Mouse (Mus musculus) thymus, postnatal 0 days (tissue): ENCODE results near the gene Sf3a2. TPM values are rescaled to one million over a fixed set of nuclear protein-coding genes. Genes with fewer than 3 reads are reported as not detected.
"Not testable (repeated sequence)": the region's sequence is repeated elsewhere in the genome, so short reads cannot be mapped to it uniquely, and the experiment has no call there.

ENCODE experiments used
- DNase-seq: peaks from one replicate; pipeline ENCODE4 v3.0.0-alpha.2; 2015; ENCODE audit warnings: low spot score
- polyA plus RNA-seq: library from polyadenylated mRNA; unstranded; fragments of >200 nt; fragmentation: Nextera tagmentation; extraction: Ambion mirVana; gene quantifications from 2 replicates; pipeline ENCODE4 v1.2.1, GENCODE M21; 2015

Sf3a2 gene
- polyA plus RNA-seq, 1 experiment from 2014 or later: 62.7 TPM

- no peak for DNase-seq
These were observed 5.0 kb downstream of the Sf3a2 start for GRCm38 (mm10) chr10:80802996-80803395.

- DNase-seq: no peak
These were observed 6.3 kb downstream of the Sf3a2 start for GRCm38 (mm10) chr10:80804340-80804739.

DNA sequence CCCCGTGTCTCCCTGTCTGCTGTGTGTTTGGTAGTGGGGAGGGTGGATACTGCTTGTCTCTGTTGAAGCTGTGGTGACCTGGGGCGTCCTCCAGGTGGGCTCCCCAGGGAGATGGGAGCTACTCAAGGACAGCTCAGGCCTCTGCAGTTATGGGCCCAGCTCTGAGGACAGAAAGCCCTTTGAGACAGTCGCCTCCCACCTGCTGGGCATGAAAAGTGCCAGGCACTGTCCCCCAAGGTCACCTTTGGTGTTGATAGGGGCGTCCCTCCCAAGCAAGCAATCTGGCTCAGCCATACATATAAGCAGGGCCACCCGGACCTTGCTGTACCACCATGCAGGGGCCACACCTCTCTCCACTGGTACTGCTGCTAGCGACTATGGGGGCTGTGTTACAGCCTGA is 6.9 kb downstream of the Sf3a2 start, which contains the start of gene Amh:
Gene Amh, plus strand, starts transcription at position 328 of the 400 bp plus-strand sequence.
- no peak for DNase-seq

GRCm38 (mm10) chr10:80805322-80805721 is 7.3 kb downstream of the Sf3a2 start:
- no peak for DNase-seq

- DNase-seq: peak; percentile 61
These were observed 7.9 kb downstream of the Sf3a2 start for GRCm38 (mm10) chr10:80805925-80806324.

GRCm38 (mm10) chr10:80806341-80807056 is 8.5 kb downstream of the Sf3a2 start:
- no peak for DNase-seq

GRCm38 (mm10) chr10:80807057-80807627 is 9.1 kb downstream of the Sf3a2 start:
- DNase-seq: peak; percentile 36

GRCm38 (mm10) chr10:80808099-80808984 is 10.3 kb downstream of the Sf3a2 start:
- DNase-seq: no peak

DNA sequence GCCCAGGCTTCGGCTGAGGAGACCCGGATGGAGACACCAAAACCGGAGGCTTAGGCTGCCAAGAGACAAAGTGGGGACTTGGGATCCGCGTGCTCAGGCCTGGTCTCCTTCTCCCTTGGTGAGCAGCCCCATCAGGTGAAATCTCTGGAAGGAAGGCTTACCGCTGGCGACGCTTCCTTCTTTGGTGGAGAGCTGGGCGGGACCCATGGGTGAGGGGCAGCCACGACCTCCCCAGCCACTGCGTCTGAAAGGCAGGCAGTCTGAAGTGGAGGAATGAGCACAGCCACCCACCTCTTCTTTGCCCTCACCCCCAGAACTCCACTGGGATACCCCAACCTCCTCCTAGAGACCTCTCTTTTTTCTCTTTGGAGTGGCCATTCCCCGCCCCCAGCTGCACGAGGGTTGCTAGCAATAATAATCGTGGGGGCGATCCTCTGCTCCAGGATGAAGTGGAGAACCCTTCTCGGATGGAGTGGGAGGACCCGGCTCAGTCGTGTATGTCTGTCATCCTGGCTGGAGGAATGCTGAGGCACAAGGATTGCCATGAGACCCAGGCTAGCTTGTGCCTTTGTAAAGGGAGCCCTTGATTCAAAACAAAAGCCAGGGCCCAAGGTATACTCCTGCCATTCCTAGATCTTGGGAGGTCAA is 11.1 kb downstream of the Sf3a2 start:
- no peak for DNase-seq

- no peak for DNase-seq
These were observed 12.1 kb downstream of the Sf3a2 start for GRCm38 (mm10) chr10:80810084-80810483.

- no peak for DNase-seq
These were observed 14.5 kb downstream of the Sf3a2 start for GRCm38 (mm10) chr10:80812391-80813041.

GRCm38 (mm10) chr10:80813366-80813765 is 15.4 kb downstream of the Sf3a2 start, which contains the start of gene Jsrp1:
Jsrp1 (minus strand) TSS chr10:80813498.
- no peak for DNase-seq

- no peak for DNase-seq
These were observed 16.8 kb downstream of the Sf3a2 start for GRCm38 (mm10) chr10:80814800-80815199.

- DNase-seq: not testable (repeated sequence)
These were observed 18.3 kb downstream of the Sf3a2 start for GRCm38 (mm10) chr10:80816303-80816702.

- no peak for DNase-seq
These were observed 19.2 kb downstream of the Sf3a2 start for GRCm38 (mm10) chr10:80817164-80817563.

DNA sequence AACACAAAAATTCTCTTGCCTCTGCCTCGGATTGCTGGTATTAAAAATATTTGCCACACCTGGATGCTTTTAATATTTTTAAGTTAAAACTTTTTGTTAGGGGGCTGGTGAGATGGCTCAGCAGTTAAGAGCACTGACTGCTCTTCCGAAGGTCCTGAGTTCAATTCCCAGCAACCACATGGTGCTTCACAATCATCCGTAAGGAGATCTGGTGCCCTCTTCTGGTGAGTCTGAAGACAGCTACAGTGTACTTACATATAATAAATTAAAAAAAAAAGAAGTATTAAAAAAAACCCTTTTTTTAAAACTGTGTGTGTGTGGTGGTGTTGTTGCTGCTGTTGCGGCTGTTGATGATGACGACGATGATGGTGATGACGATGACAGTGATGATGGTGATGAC is 20.0 kb downstream of the Sf3a2 start:
- not testable (repeated sequence) for DNase-seq

DNA sequence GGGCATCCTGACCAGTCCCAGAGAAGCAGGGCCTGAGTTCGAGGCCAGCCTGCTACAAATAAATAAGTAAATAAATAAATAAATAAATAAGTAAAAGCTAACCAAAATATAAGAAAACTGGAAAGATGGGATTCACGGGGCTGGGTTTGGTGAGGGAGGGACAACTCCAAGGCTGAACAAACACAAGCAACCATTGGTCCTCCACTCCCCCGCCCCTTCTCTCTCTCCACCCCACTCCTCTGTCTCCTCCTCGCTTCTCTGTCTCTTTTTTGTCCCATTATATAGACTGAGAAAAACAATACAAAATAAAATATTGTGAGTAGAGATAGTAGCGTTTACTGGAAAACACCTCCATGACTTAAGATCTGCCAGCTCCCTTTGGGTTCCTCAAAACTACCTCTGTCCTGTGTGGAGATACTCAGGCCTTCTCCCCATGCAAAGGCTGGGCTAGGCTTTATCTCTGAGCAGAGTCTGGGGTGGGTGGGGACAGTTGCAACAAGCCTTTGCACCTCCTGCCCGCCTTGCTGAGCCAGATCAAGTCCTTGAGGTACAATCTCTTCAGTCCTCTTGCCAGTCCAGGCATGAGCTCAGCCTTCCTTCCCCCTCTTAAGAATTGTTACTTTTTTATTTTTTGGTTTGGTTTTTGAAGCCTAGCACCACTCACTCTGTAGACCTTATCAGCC is 20.7 kb downstream of the Sf3a2 start:
- no peak for DNase-seq

DNA sequence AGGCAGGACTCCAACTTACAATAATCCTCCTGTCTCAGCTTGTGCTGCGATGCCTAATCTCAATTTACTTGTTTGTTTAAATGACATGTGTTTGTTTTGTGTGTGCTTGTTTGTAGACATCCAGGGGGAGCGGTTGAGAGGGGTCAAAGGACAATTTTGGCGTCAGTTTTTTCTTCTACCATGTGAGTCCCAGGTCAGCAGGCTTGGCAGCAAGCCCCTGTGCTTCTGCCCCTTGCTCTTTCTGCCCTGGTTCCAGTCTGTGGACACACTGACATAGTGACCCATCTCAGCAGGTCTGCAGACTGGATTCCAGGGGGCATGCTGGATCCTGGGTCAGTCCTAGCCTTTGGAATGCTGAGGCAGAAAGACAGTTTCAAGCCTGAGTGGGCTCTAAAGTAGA is 21.4 kb downstream of the Sf3a2 start:
- DNase-seq: no peak

GRCm38 (mm10) chr10:80821991-80822390 is 24.0 kb downstream of the Sf3a2 start:
- DNase-seq: peak; percentile 40

DNA sequence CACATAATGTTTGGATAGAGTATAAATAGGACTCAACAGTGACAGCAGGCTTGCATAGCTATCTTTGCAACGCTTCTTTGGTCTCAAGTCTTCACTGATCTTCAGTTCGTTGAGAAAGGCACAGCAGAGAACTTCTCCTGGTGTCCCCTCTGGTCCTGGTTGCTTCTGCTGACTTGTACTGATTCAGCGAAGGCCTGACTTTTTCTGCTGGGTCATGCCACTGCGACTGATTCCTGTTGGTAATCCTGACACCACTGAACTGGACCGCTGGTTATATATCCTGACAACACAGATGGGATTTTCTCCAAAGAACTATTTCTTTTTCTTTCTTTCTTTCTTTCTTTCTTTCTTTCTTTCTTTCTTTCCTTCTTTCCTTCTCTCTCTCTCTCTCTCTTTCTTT is 24.5 kb downstream of the Sf3a2 start:
- no peak for DNase-seq
